Mouse (Mus musculus) stomach, postnatal 0 days (tissue): ENCODE measurements at regions not wholly inside any gene's neighbourhood (a gene's known extent, or its start where the extent isn't known, plus 50 kb on each side); places are given as distances from the start of the nearest gene placed in this dataset.
"Not testable (repeated sequence)": the region's sequence is repeated elsewhere in the genome, so short reads cannot be mapped to it uniquely, and the experiment has no call there.

Experiments used
- CTCF ChIP-seq: IDR thresholded peaks from 2 replicates; pipeline ENCODE4 v1.5.1; 2016; ENCODE audit warnings: antibody characterized with exemption, low read depth, mild to moderate bottlenecking, moderate library complexity
- EP300 ChIP-seq: optimal IDR thresholded peaks from 2 replicates; pipeline ENCODE3; 2016; ENCODE audit warnings: antibody characterized with exemption

GRCm38 (mm10) chr8:78081395-78081794, 131.7 kb upstream of the Ttc29 start:
- TF ChIP-seq CTCF, EP300: not testable (repeated sequence)
